Mouse (Mus musculus): ENCODE results near the gene Dgki.

GRCm38 (mm10) chr6:37064214-37064830 lies 235.7 kb downstream of the Dgki start:
- no peak for TF ChIP-seq CTCF (IDR thresholded peaks at IDR 0.05; ENCODE audit: low read depth, low read length)
- no peak for TF ChIP-seq POLR2A (IDR thresholded peaks at IDR 0.05; ENCODE audit: borderline replicate concordance, low read depth, low read length)
